Mouse (Mus musculus) hindbrain, embryonic 13.5 days (tissue): ENCODE measurements around the gene Itpr3. TPM values are rescaled to one million over a fixed set of nuclear protein-coding genes. Genes with fewer than 3 reads are reported as not detected.

ENCODE experiments used
- ATAC-seq: fragments of 200-750 bp; cut with Nextera tagmentation; 2 replicates; pipeline ENCODE4 v1.8.0; 2017; ENCODE audit warnings: moderate TSS enrichment; ENCODE audit not compliant: low FRiP score
- H3K27ac ChIP-seq: fragments of 300-500 bp; sonication (generic); 2 replicates; pipeline ENCODE4 v1.5.1; 2015; ENCODE audit warnings: inconsistent platforms, mild to moderate bottlenecking, moderate library complexity
- H3K27me3 ChIP-seq: fragments of 300-500 bp; sonication (generic); 2 replicates; pipeline ENCODE4 v1.6.1; 2015; ENCODE audit warnings: mild to moderate bottlenecking, inconsistent platforms
- H3K36me3 ChIP-seq: fragments of 300-500 bp; sonication (generic); 2 replicates; pipeline ENCODE4 v1.6.1; 2015; ENCODE audit warnings: mild to moderate bottlenecking, inconsistent platforms
- H3K4me1 ChIP-seq: fragments of 300-500 bp; sonication (generic); replicated peaks from 2 replicates; pipeline ENCODE4 v1.6.1; 2015; ENCODE audit warnings: inconsistent platforms
- H3K4me2 ChIP-seq: fragments of 300-500 bp; sonication (generic); 2 replicates; pipeline ENCODE4 v1.6.1; 2015; ENCODE audit warnings: inconsistent platforms, mild to moderate bottlenecking, moderate library complexity
- H3K4me3 ChIP-seq: fragments of 300-500 bp; sonication (generic); 2 replicates; pipeline ENCODE4 v1.5.1; 2015; ENCODE audit warnings: mild to moderate bottlenecking, inconsistent platforms
- H3K9ac ChIP-seq: fragments of 300-500 bp; sonication (generic); 2 replicates; pipeline ENCODE4 v1.6.1; 2015; ENCODE audit warnings: mild to moderate bottlenecking, inconsistent platforms
- H3K9me3 ChIP-seq: fragments of 300-500 bp; sonication (generic); 2 replicates; pipeline ENCODE4 v1.6.1; 2016; ENCODE audit warnings: inconsistent platforms
- WGBS: fragments of 180-500 bp; shearing (Covaris S2); methylation state at CpG from one replicate; pipeline ENCODE4 v1.1.7; 2015; 5-methylcytosine and 5-hydroxymethylcytosine counted together
- polyA plus RNA-seq: library from polyadenylated mRNA; unstranded; fragments of >200 nt; fragmentation: Nextera tagmentation; extraction: Ambion mirVana; gene quantifications from 2 replicates; pipeline ENCODE4 v1.2.1, GENCODE M21; 2015

The Itpr3 gene
- polyA plus RNA-seq, 1 experiment from 2014 or later: 1.1 TPM

- 93% methylated on average over 3 of the region's 3 CpGs for WGBS
- H3K36me3 ChIP-seq: peaks cover 47% of the 10 kb centered on the region
Observed at GRCm38 (mm10) chr17:27025951-27026350, 31.2 kb upstream of the Itpr3 start.

GRCm38 (mm10) chr17:27027460-27028283, 29.4 kb upstream of the Itpr3 start:
- Histone ChIP-seq H3K4me3 (peak overlapping the region; percentile 72), H3K4me2 (peak overlapping the region; percentile 90), H3K27ac (peak overlapping the region; percentile 84), H3K9ac (peak overlapping the region; percentile 98), H3K4me1 (peaks cover 23% of the 10 kb centered on the region), H3K27me3 (no peaks in the 10 kb centered on the region), H3K9me3 (no peaks in the 10 kb centered on the region), H3K36me3 (peaks cover 29% of the 10 kb centered on the region)
- 39% methylated on average over 12 of the region's 12 CpGs for WGBS
- peak; percentile 33; the same call in 1 of the 2 replicates for ATAC-seq

More at GRCm38 (mm10) chr17:27025951-27026350, 31.2 kb upstream of the Itpr3 start:
- peaks cover 23% of the 10 kb centered on the region for H3K4me1 ChIP-seq
- H3K27me3 ChIP-seq: no peaks in the 10 kb centered on the region
- no peak overlapping the region for H3K4me2 ChIP-seq
- no peak overlapping the region for H3K27ac ChIP-seq
- no peaks in the 10 kb centered on the region for H3K9me3 ChIP-seq
- no peak overlapping the region for H3K4me3 ChIP-seq
- no peak overlapping the region for H3K9ac ChIP-seq
- no peak for ATAC-seq

GRCm38 (mm10) chr17:27028284-27028795, 28.8 kb upstream of the Itpr3 start:
- Histone ChIP-seq H3K4me2 (peak overlapping the region; percentile 90), H3K36me3 (peaks cover 25% of the 10 kb centered on the region), H3K27me3 (no peaks in the 10 kb centered on the region), H3K4me1 (peaks cover 23% of the 10 kb centered on the region), H3K9me3 (no peaks in the 10 kb centered on the region), H3K27ac (peak overlapping the region; percentile 84), H3K4me3 (peak overlapping the region; percentile 72), H3K9ac (peak overlapping the region; percentile 98)
- ATAC-seq: peak; percentile 68
- whole genome bisulfite sequencing: under 1% methylated on average over 19 of the region's 19 CpGs

GRCm38 (mm10) chr17:27028909-27029308, 28.2 kb upstream of the Itpr3 start, which contains the start of gene Bak1:
Gene Bak1, minus strand, starts transcription at chr17:27029009.
- WGBS: 81% methylated on average over 4 of the region's 4 CpGs
- 0 out of 2 replicates have a peak, but pooled peaks have one; percentile 12 for ATAC-seq

GRCm38 (mm10) chr17:27029431-27029830, 27.7 kb upstream of the Itpr3 start:
- H3K4me2 ChIP-seq: no peak overlapping the region
- H3K9ac ChIP-seq: no peak overlapping the region
- WGBS: 87% methylated on average over 14 of the region's 14 CpGs
- no peak overlapping the region for H3K27ac ChIP-seq
- no peak overlapping the region for H3K4me3 ChIP-seq
- no peaks in the 10 kb centered on the region for H3K9me3 ChIP-seq
- H3K27me3 ChIP-seq: no peaks in the 10 kb centered on the region
- H3K4me1 ChIP-seq: peaks cover 23% of the 10 kb centered on the region
- ATAC-seq: no peak
- H3K36me3 ChIP-seq: peaks cover 14% of the 10 kb centered on the region

More at GRCm38 (mm10) chr17:27028909-27029308, 28.2 kb upstream of the Itpr3 start, which contains the start of gene Bak1:
- H3K27ac ChIP-seq: peak within 1 kb of the TSS; percentile 84
- peak within 1 kb of the TSS; percentile 98 for H3K9ac ChIP-seq
- H3K36me3 ChIP-seq: peaks cover 20% of the 10 kb centered on the region
- no peaks in the 10 kb centered on the region for H3K9me3 ChIP-seq
- peak within 1 kb of the TSS; percentile 90 for H3K4me2 ChIP-seq
- peaks cover 23% of the 10 kb centered on the region for H3K4me1 ChIP-seq
- H3K4me3 ChIP-seq: peak within 1 kb of the TSS; percentile 72
- no peaks in the 10 kb centered on the region for H3K27me3 ChIP-seq

- Histone ChIP-seq H3K9me3 (no peaks in the 10 kb centered on the region), H3K4me3 (no peak overlapping the region), H3K36me3 (peaks cover 1% of the 10 kb centered on the region), H3K27me3 (no peaks in the 10 kb centered on the region), H3K4me2 (no peak overlapping the region), H3K27ac (no peak overlapping the region), H3K9ac (no peak overlapping the region), H3K4me1 (peaks cover 20% of the 10 kb centered on the region)
- ATAC-seq: no peak
- WGBS: 96% methylated on average over 4 of the region's 4 CpGs
Observed at GRCm38 (mm10) chr17:27030896-27031295, 26.2 kb upstream of the Itpr3 start.

GRCm38 (mm10) chr17:27032328-27032727, 24.8 kb upstream of the Itpr3 start:
- Histone ChIP-seq H3K9me3 (no peaks in the 10 kb centered on the region), H3K36me3 (no peaks in the 10 kb centered on the region), H3K27me3 (no peaks in the 10 kb centered on the region), H3K27ac (no peak overlapping the region), H3K4me1 (peaks cover 13% of the 10 kb centered on the region), H3K4me2 (no peak overlapping the region), H3K4me3 (no peak overlapping the region), H3K9ac (no peak overlapping the region)
- 62% methylated on average over 7 of the region's 7 CpGs for WGBS
- ATAC-seq: no peak

- H3K27ac ChIP-seq: no peak overlapping the region
- peak; percentile 11; the same call in 1 of the 2 replicates for ATAC-seq
- no peaks in the 10 kb centered on the region for H3K27me3 ChIP-seq
- no peaks in the 10 kb centered on the region for H3K36me3 ChIP-seq
- no peak overlapping the region for H3K9ac ChIP-seq
- no peaks in the 10 kb centered on the region for H3K9me3 ChIP-seq
- no peak overlapping the region for H3K4me3 ChIP-seq
- H3K4me2 ChIP-seq: 0 out of 2 replicates have a peak overlapping the region, but pooled peaks have one; percentile 13
- H3K4me1 ChIP-seq: peaks cover 8% of the 10 kb centered on the region
- WGBS: 2% methylated on average over 14 of the region's 14 CpGs
Observed at GRCm38 (mm10) chr17:27032869-27033268, 24.2 kb upstream of the Itpr3 start.

GRCm38 (mm10) chr17:27036465-27036864, 20.6 kb upstream of the Itpr3 start:
- H3K4me1 ChIP-seq: peaks cover 31% of the 10 kb centered on the region
- H3K4me3 ChIP-seq: no peak overlapping the region
- no peak for ATAC-seq
- no peak overlapping the region for H3K4me2 ChIP-seq
- H3K36me3 ChIP-seq: no peaks in the 10 kb centered on the region
- H3K9ac ChIP-seq: no peak overlapping the region
- 78% methylated on average over 7 of the region's 7 CpGs for WGBS
- no peaks in the 10 kb centered on the region for H3K9me3 ChIP-seq
- no peaks in the 10 kb centered on the region for H3K27me3 ChIP-seq
- peak overlapping the region; percentile 18; the same call in 1 of the 2 replicates for H3K27ac ChIP-seq

- H3K4me2 ChIP-seq: no peak overlapping the region
- H3K36me3 ChIP-seq: no peaks in the 10 kb centered on the region
- peaks cover 37% of the 10 kb centered on the region for H3K4me1 ChIP-seq
- H3K9ac ChIP-seq: no peak overlapping the region
- no peak overlapping the region for H3K4me3 ChIP-seq
- H3K9me3 ChIP-seq: no peaks in the 10 kb centered on the region
- WGBS: 46% methylated on average over 18 of the region's 18 CpGs
- ATAC-seq: no peak
- H3K27me3 ChIP-seq: no peaks in the 10 kb centered on the region
- no peak overlapping the region for H3K27ac ChIP-seq
Observed at GRCm38 (mm10) chr17:27038335-27039050, 18.6 kb upstream of the Itpr3 start.

GRCm38 (mm10) chr17:27039432-27040102, 17.5 kb upstream of the Itpr3 start:
- peaks cover 37% of the 10 kb centered on the region for H3K4me1 ChIP-seq
- H3K9me3 ChIP-seq: no peaks in the 10 kb centered on the region
- H3K27ac ChIP-seq: peak overlapping the region; percentile 73; the same call in 1 of the 2 replicates
- 0 out of 2 replicates have a peak overlapping the region, but pooled peaks have one; percentile 51 for H3K9ac ChIP-seq
- no peak overlapping the region for H3K4me2 ChIP-seq
- H3K36me3 ChIP-seq: no peaks in the 10 kb centered on the region
- H3K27me3 ChIP-seq: no peaks in the 10 kb centered on the region
- ATAC-seq: no peak
- no peak overlapping the region for H3K4me3 ChIP-seq
- 66% methylated on average over 10 of the region's 10 CpGs for WGBS
